Mouse (Mus musculus) embryonic facial prominence, embryonic 10.5 days (tissue): ENCODE results near the gene Rnf126. TPM values are rescaled to one million over a fixed set of nuclear protein-coding genes. Genes with fewer than 3 reads are reported as not detected.

Source experiments
- DNase-seq: peaks from one replicate; pipeline ENCODE4 v3.0.0-alpha.2; 2017; ENCODE audit warnings: low spot score
- H3K27ac ChIP-seq: fragments of 300-500 bp; sonication (generic); replicated peaks from 2 replicates; pipeline ENCODE4 v1.5.1; 2016; ENCODE audit warnings: mild to moderate bottlenecking
- H3K27me3 ChIP-seq: fragments of 300-500 bp; sonication (generic); replicated peaks from 2 replicates; pipeline ENCODE4 v1.6.1; 2016; ENCODE audit warnings: low read depth, mild to moderate bottlenecking; ENCODE audit not compliant: poor library complexity, severe bottlenecking
- H3K36me3 ChIP-seq: fragments of 300-500 bp; sonication (generic); replicated peaks from 2 replicates; pipeline ENCODE4 v1.6.1; 2016; ENCODE audit warnings: mild to moderate bottlenecking, moderate library complexity
- H3K4me1 ChIP-seq: fragments of 300-500 bp; sonication (generic); 2 replicates; pipeline ENCODE4 v1.6.1; 2016
- H3K4me3 ChIP-seq: fragments of 300-500 bp; sonication (generic); 2 replicates; pipeline ENCODE4 v1.5.1; 2016; ENCODE audit warnings: mild to moderate bottlenecking, moderate library complexity
- H3K9me3 ChIP-seq: fragments of 300-500 bp; sonication (generic); 2 replicates; pipeline ENCODE4 v1.6.1; 2016; ENCODE audit warnings: mild to moderate bottlenecking
- WGBS: fragments of 180-500 bp; shearing (Covaris S2); methylation state at CpG from one replicate; pipeline ENCODE4 v1.1.7; 2016; 5-methylcytosine and 5-hydroxymethylcytosine counted together
- polyA plus RNA-seq: library from polyadenylated mRNA; unstranded; fragments of >200 nt; fragmentation: Nextera tagmentation; extraction: Ambion mirVana; gene quantifications from 2 replicates; pipeline ENCODE4 v1.2.1, GENCODE M21; 2016

Gene Rnf126
- polyA plus RNA-seq, 1 experiment from 2014 or later: 125 TPM

- Histone ChIP-seq H3K4me3 (no peak overlapping the region), H3K36me3 (peaks cover 54% of the 10 kb centered on the region), H3K9me3 (no peaks in the 10 kb centered on the region), H3K27me3 (0 out of 2 replicates have a peak, but pooled peaks cover 9% of the 10 kb centered on the region), H3K27ac (no peak overlapping the region), H3K4me1 (peaks cover 14% of the 10 kb centered on the region)
- DNase-seq: no peak
- 91% methylated on average over 3 of the region's 3 CpGs for WGBS
Measured at GRCm38 (mm10) chr10:79755854-79756253, 10.9 kb downstream of the Rnf126 start.

- H3K9me3 ChIP-seq: no peaks in the 10 kb centered on the region
- peaks cover 45% of the 10 kb centered on the region for H3K36me3 ChIP-seq
- H3K4me1 ChIP-seq: peaks cover 14% of the 10 kb centered on the region
- peak within 1 kb of the TSS; percentile 42 for H3K27ac ChIP-seq
- WGBS: 1% methylated on average over 36 of the region's 36 CpGs
- H3K4me3 ChIP-seq: peak within 1 kb of the TSS; percentile 56
- peak; percentile 87 for DNase-seq
- H3K27me3 ChIP-seq: 0 out of 2 replicates have a peak, but pooled peaks cover 9% of the 10 kb centered on the region
Measured at GRCm38 (mm10) chr10:79754856-79755516, 11.8 kb downstream of the Rnf126 start, which contains the start of gene Fgf22. TSS of gene Fgf22 (plus strand) at chr10:79755076.

GRCm38 (mm10) chr10:79748496-79748895, 18.3 kb downstream of the Rnf126 start:
- Histone ChIP-seq H3K4me3 (no peak overlapping the region), H3K27me3 (no peaks in the 10 kb centered on the region), H3K4me1 (peaks cover 10% of the 10 kb centered on the region), H3K36me3 (peaks cover 12% of the 10 kb centered on the region), H3K27ac (no peak overlapping the region), H3K9me3 (no peaks in the 10 kb centered on the region)
- no peak for DNase-seq
- WGBS: 80% methylated on average over 6 of the region's 6 CpGs

GRCm38 (mm10) chr10:79746774-79747151, 20.0 kb downstream of the Rnf126 start:
- peaks cover 10% of the 10 kb centered on the region for H3K4me1 ChIP-seq
- no peak for DNase-seq
- no peaks in the 10 kb centered on the region for H3K9me3 ChIP-seq
- H3K4me3 ChIP-seq: peak overlapping the region; percentile 77
- H3K27ac ChIP-seq: peak overlapping the region; percentile 76
- H3K27me3 ChIP-seq: no peaks in the 10 kb centered on the region
- 25% methylated on average over 6 of the region's 6 CpGs for WGBS
- peaks cover 29% of the 10 kb centered on the region for H3K36me3 ChIP-seq

- peak within 1 kb of the TSS; percentile 77 for H3K4me3 ChIP-seq
- peaks cover 3% of the 10 kb centered on the region; the same call in 1 of the 2 replicates for H3K9me3 ChIP-seq
- DNase-seq: peak; percentile 97
- H3K4me1 ChIP-seq: peaks cover 10% of the 10 kb centered on the region
- WGBS: 3% methylated on average over 38 of the region's 38 CpGs
- no peaks in the 10 kb centered on the region for H3K27me3 ChIP-seq
- H3K36me3 ChIP-seq: peaks cover 35% of the 10 kb centered on the region
- peak within 1 kb of the TSS; percentile 76 for H3K27ac ChIP-seq
Measured at GRCm38 (mm10) chr10:79745898-79746773, 20.6 kb downstream of the Rnf126 start, which contains the start of gene Polrmt. TSS of gene Polrmt (minus strand) at chr10:79746581.

GRCm38 (mm10) chr10:79745411-79745810, 21.3 kb downstream of the Rnf126 start:
- H3K36me3 ChIP-seq: peaks cover 42% of the 10 kb centered on the region
- WGBS: 94% methylated on average over 3 of the region's 3 CpGs
- no peak overlapping the region for H3K27ac ChIP-seq
- peak overlapping the region; percentile 77 for H3K4me3 ChIP-seq
- peaks cover 10% of the 10 kb centered on the region; the same call in 1 of the 2 replicates for H3K9me3 ChIP-seq
- H3K4me1 ChIP-seq: peaks cover 10% of the 10 kb centered on the region
- DNase-seq: no peak
- no peaks in the 10 kb centered on the region for H3K27me3 ChIP-seq

GRCm38 (mm10) chr10:79743650-79744365, 22.9 kb downstream of the Rnf126 start:
- Histone ChIP-seq H3K4me1 (peaks cover 10% of the 10 kb centered on the region), H3K4me3 (0 out of 2 replicates have a peak overlapping the region, but pooled peaks have one; percentile 17), H3K27me3 (no peaks in the 10 kb centered on the region), H3K36me3 (peaks cover 58% of the 10 kb centered on the region), H3K27ac (no peak overlapping the region), H3K9me3 (peaks cover 26% of the 10 kb centered on the region)
- DNase-seq: no peak
- WGBS: 93% methylated on average over 15 of the region's 15 CpGs

GRCm38 (mm10) chr10:79743161-79743560, 23.6 kb downstream of the Rnf126 start:
- H3K27ac ChIP-seq: no peak overlapping the region
- H3K9me3 ChIP-seq: peaks cover 32% of the 10 kb centered on the region
- DNase-seq: no peak
- WGBS: 91% methylated on average over 11 of the region's 11 CpGs
- no peak overlapping the region for H3K4me3 ChIP-seq
- H3K36me3 ChIP-seq: peaks cover 65% of the 10 kb centered on the region
- peaks cover 10% of the 10 kb centered on the region for H3K4me1 ChIP-seq
- H3K27me3 ChIP-seq: no peaks in the 10 kb centered on the region

GRCm38 (mm10) chr10:79740863-79741262, 25.9 kb downstream of the Rnf126 start:
- Histone ChIP-seq H3K4me1 (peaks cover 6% of the 10 kb centered on the region), H3K9me3 (peaks cover 53% of the 10 kb centered on the region), H3K27me3 (peaks cover 14% of the 10 kb centered on the region), H3K36me3 (peaks cover 88% of the 10 kb centered on the region), H3K4me3 (0 out of 2 replicates have a peak overlapping the region, but pooled peaks have one; percentile 11), H3K27ac (no peak overlapping the region)
- WGBS: 67% methylated on average over 11 of the region's 11 CpGs
- no peak for DNase-seq

- Histone ChIP-seq H3K9me3 (peaks cover 63% of the 10 kb centered on the region), H3K27ac (no peak overlapping the region), H3K27me3 (peaks cover 30% of the 10 kb centered on the region), H3K36me3 (peaks cover 99% of the 10 kb centered on the region), H3K4me3 (no peak overlapping the region), H3K4me1 (peaks cover 10% of the 10 kb centered on the region)
- DNase-seq: no peak
- 94% methylated on average over 28 of the region's 28 CpGs for WGBS
Measured at GRCm38 (mm10) chr10:79739234-79739633, 27.5 kb downstream of the Rnf126 start.

- H3K36me3 ChIP-seq: peaks cover 99% of the 10 kb centered on the region
- peaks cover 63% of the 10 kb centered on the region for H3K9me3 ChIP-seq
- peaks cover 10% of the 10 kb centered on the region for H3K4me1 ChIP-seq
- WGBS: 88% methylated on average over 10 of the region's 10 CpGs
- no peak for DNase-seq
- H3K27ac ChIP-seq: no peak overlapping the region
- H3K27me3 ChIP-seq: peaks cover 30% of the 10 kb centered on the region
- 0 out of 2 replicates have a peak overlapping the region, but pooled peaks have one; percentile 6 for H3K4me3 ChIP-seq
Measured at GRCm38 (mm10) chr10:79738259-79738658, 28.5 kb downstream of the Rnf126 start.

- WGBS: 91% methylated on average over 14 of the region's 14 CpGs
- Histone ChIP-seq H3K27me3 (peaks cover 30% of the 10 kb centered on the region), H3K27ac (no peak overlapping the region), H3K9me3 (peaks cover 63% of the 10 kb centered on the region), H3K36me3 (peaks cover 91% of the 10 kb centered on the region), H3K4me3 (no peak overlapping the region), H3K4me1 (peaks cover 10% of the 10 kb centered on the region)
- no peak for DNase-seq
Measured at GRCm38 (mm10) chr10:79736706-79737105, 30.0 kb downstream of the Rnf126 start.
